Mouse (Mus musculus): ENCODE data around the gene Hpcal1.

DNA sequence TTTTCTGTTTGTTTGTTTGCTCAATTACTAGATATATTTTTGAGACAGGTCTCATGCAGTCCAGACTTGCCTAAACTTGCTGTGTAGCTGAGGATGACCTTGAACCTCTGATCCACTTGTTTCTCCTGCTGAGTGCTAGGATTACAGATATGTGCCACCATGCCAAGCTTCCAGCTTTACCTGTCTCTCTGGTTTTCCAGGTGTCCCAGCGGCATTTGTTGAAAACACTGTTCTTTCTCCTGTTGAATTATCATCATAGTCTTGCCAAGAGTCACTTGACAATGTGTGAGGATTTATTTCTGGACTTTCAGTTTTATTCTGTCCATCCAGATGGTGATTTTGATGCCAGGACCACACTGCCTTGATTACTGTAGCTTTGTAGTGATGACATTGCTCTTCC is 6.3 kb upstream of the Hpcal1 start:
- TF ChIP-seq POLR2A (IDR thresholded peaks at IDR 0.05; ENCODE audit: borderline replicate concordance, extremely low read depth, insufficient read depth, insufficient read length, poor library complexity, severe bottlenecking) (no peak), CTCF (IDR thresholded peaks at IDR 0.05; ENCODE audit: borderline replicate concordance, extremely low read depth, insufficient read depth, insufficient read length) (no peak)
